Mouse (Mus musculus): ENCODE measurements around the gene 1700028K03Rik. TPM values are rescaled to one million over a fixed set of nuclear protein-coding genes. Genes with fewer than 3 reads are reported as not detected.

The 1700028K03Rik gene
- polyA plus RNA-seq, 1 experiment: not detected

GRCm38 (mm10) chr5:107533590-107533989, 919 bp upstream of the 1700028K03Rik start:
- Histone ChIP-seq H3K4me1 (ENCODE audit: control insufficient read depth, insufficient read depth, insufficient read length, low read length) (no peaks in the 10 kb centered on the region), H3K36me3 (ENCODE audit: control insufficient read depth, insufficient read depth, low read length) (no peaks in the 10 kb centered on the region), H3K27me3 (ENCODE audit: control insufficient read depth, insufficient read depth, low read length) (no peaks in the 10 kb centered on the region), H3K4me3 (ENCODE audit: low read depth, low read length) (no peak overlapping the region), H3K27ac (ENCODE audit: insufficient read depth, low read depth, low read length) (no peak overlapping the region)
- no peak for TF ChIP-seq POLR2A (IDR thresholded peaks at IDR 0.05; ENCODE audit: low read depth, low read length)
- TF ChIP-seq CTCF (IDR thresholded peaks at IDR 0.05; ENCODE audit: extremely low read depth, insufficient read length, insufficient replicate concordance, low read depth, low read length): no peak
- 42% methylated on average over 2 of the region's 2 CpGs for WGBS

- H3K4me1 ChIP-seq (ENCODE audit: control insufficient read depth, insufficient read depth, insufficient read length, low read length): no peaks in the 10 kb centered on the region
- 64% methylated on average over 7 of the region's 7 CpGs for WGBS
- no peaks in the 10 kb centered on the region for H3K27me3 ChIP-seq (ENCODE audit: control insufficient read depth, insufficient read depth, low read length)
- no peak overlapping the region for H3K27ac ChIP-seq (ENCODE audit: insufficient read depth, low read depth, low read length)
- H3K4me3 ChIP-seq (ENCODE audit: low read depth, low read length): no peak overlapping the region
- TF ChIP-seq POLR2A (IDR thresholded peaks at IDR 0.05; ENCODE audit: low read depth, low read length) (no peak), CTCF (IDR thresholded peaks at IDR 0.05; ENCODE audit: extremely low read depth, insufficient read length, insufficient replicate concordance, low read depth, low read length) (no peak)
- no peaks in the 10 kb centered on the region for H3K36me3 ChIP-seq (ENCODE audit: control insufficient read depth, insufficient read depth, low read length)
These were observed 7.2 kb downstream of the 1700028K03Rik start for GRCm38 (mm10) chr5:107541696-107542095.

- Histone ChIP-seq H3K36me3 (ENCODE audit: control insufficient read depth, insufficient read depth, low read length) (no peaks in the 10 kb centered on the region), H3K27me3 (ENCODE audit: control insufficient read depth, insufficient read depth, low read length) (no peaks in the 10 kb centered on the region), H3K4me3 (ENCODE audit: low read depth, low read length) (no peak overlapping the region), H3K4me1 (ENCODE audit: control insufficient read depth, insufficient read depth, insufficient read length, low read length) (no peaks in the 10 kb centered on the region), H3K27ac (ENCODE audit: insufficient read depth, low read depth, low read length) (no peak overlapping the region)
- WGBS: 47% methylated on average over 4 of the region's 4 CpGs
- TF ChIP-seq POLR2A (IDR thresholded peaks at IDR 0.05; ENCODE audit: low read depth, low read length): no peak
- no peak for TF ChIP-seq CTCF (IDR thresholded peaks at IDR 0.05; ENCODE audit: extremely low read depth, insufficient read length, insufficient replicate concordance, low read depth, low read length)
These were observed 11.4 kb downstream of the 1700028K03Rik start for GRCm38 (mm10) chr5:107545927-107546326.

GRCm38 (mm10) chr5:107547955-107548354, 13.4 kb downstream of the 1700028K03Rik start:
- TF ChIP-seq CTCF (IDR thresholded peaks at IDR 0.05; ENCODE audit: extremely low read depth, insufficient read length, insufficient replicate concordance, low read depth, low read length) (no peak), POLR2A (IDR thresholded peaks at IDR 0.05; ENCODE audit: low read depth, low read length) (no peak)
- H3K4me3 ChIP-seq (ENCODE audit: low read depth, low read length): no peak overlapping the region
- no peaks in the 10 kb centered on the region for H3K36me3 ChIP-seq (ENCODE audit: control insufficient read depth, insufficient read depth, low read length)
- no peak overlapping the region for H3K27ac ChIP-seq (ENCODE audit: insufficient read depth, low read depth, low read length)
- H3K4me1 ChIP-seq (ENCODE audit: control insufficient read depth, insufficient read depth, insufficient read length, low read length): no peaks in the 10 kb centered on the region
- H3K27me3 ChIP-seq (ENCODE audit: control insufficient read depth, insufficient read depth, low read length): no peaks in the 10 kb centered on the region
- 80% methylated on average over 3 of the region's 3 CpGs for WGBS

GRCm38 (mm10) chr5:107548444-107548843, 13.9 kb downstream of the 1700028K03Rik start:
- Histone ChIP-seq H3K4me1 (ENCODE audit: control insufficient read depth, insufficient read depth, insufficient read length, low read length) (no peaks in the 10 kb centered on the region), H3K36me3 (ENCODE audit: control insufficient read depth, insufficient read depth, low read length) (no peaks in the 10 kb centered on the region), H3K27ac (ENCODE audit: insufficient read depth, low read depth, low read length) (no peak overlapping the region), H3K27me3 (ENCODE audit: control insufficient read depth, insufficient read depth, low read length) (no peaks in the 10 kb centered on the region), H3K4me3 (ENCODE audit: low read depth, low read length) (no peak overlapping the region)
- no peak for TF ChIP-seq POLR2A (IDR thresholded peaks at IDR 0.05; ENCODE audit: low read depth, low read length)
- no peak for TF ChIP-seq CTCF (IDR thresholded peaks at IDR 0.05; ENCODE audit: extremely low read depth, insufficient read length, insufficient replicate concordance, low read depth, low read length)
- WGBS: 82% methylated on average over 3 of the region's 3 CpGs

GRCm38 (mm10) chr5:107554336-107554735, 19.8 kb downstream of the 1700028K03Rik start:
- Histone ChIP-seq H3K36me3 (ENCODE audit: control insufficient read depth, insufficient read depth, low read length) (peaks cover 4% of the 10 kb centered on the region; the same call in 1 of the 2 replicates), H3K4me3 (ENCODE audit: low read depth, low read length) (no peak overlapping the region), H3K4me1 (ENCODE audit: control insufficient read depth, insufficient read depth, insufficient read length, low read length) (no peaks in the 10 kb centered on the region), H3K27ac (ENCODE audit: insufficient read depth, low read depth, low read length) (no peak overlapping the region), H3K27me3 (ENCODE audit: control insufficient read depth, insufficient read depth, low read length) (no peaks in the 10 kb centered on the region)
- WGBS: 79% methylated on average over 5 of the region's 5 CpGs
- no peak for TF ChIP-seq POLR2A (IDR thresholded peaks at IDR 0.05; ENCODE audit: low read depth, low read length)
- TF ChIP-seq CTCF (IDR thresholded peaks at IDR 0.05; ENCODE audit: extremely low read depth, insufficient read length, insufficient replicate concordance, low read depth, low read length): no peak

- Histone ChIP-seq H3K36me3 (ENCODE audit: control insufficient read depth, insufficient read depth, low read length) (peaks cover 12% of the 10 kb centered on the region; the same call in 1 of the 2 replicates), H3K27me3 (ENCODE audit: control insufficient read depth, insufficient read depth, low read length) (no peaks in the 10 kb centered on the region), H3K27ac (ENCODE audit: insufficient read depth, low read depth, low read length) (no peak overlapping the region), H3K4me1 (ENCODE audit: control insufficient read depth, insufficient read depth, insufficient read length, low read length) (no peaks in the 10 kb centered on the region), H3K4me3 (ENCODE audit: low read depth, low read length) (no peak overlapping the region)
- TF ChIP-seq CTCF (IDR thresholded peaks at IDR 0.05; ENCODE audit: extremely low read depth, insufficient read length, insufficient replicate concordance, low read depth, low read length) (no peak), POLR2A (IDR thresholded peaks at IDR 0.05; ENCODE audit: low read depth, low read length) (no peak)
- 66% methylated on average over 3 of the region's 3 CpGs for WGBS
These were observed 22.5 kb downstream of the 1700028K03Rik start for GRCm38 (mm10) chr5:107556969-107557368.

Measured in small intestine, adult 2 months (tissue).